Mouse (Mus musculus) frontal cortex, adult 2 months (tissue): ENCODE data around the gene Olfr724. TPM values are rescaled to one million over a fixed set of nuclear protein-coding genes. Genes with fewer than 3 reads are reported as not detected.
"Not testable (repeated sequence)": the region's sequence is repeated elsewhere in the genome, so short reads cannot be mapped to it uniquely, and the experiment has no call there.

Source experiments
- DNase-seq, 2 experiments: peaks; one replicate each; pipeline ENCODE4 v3.0.0; 2022; ENCODE audit warnings: low spot score in 1 of 2; ENCODE audit errors: extremely low spot score in 1 of 2
- polyA plus RNA-seq: library from polyadenylated mRNA; depleted of rRNA; stranded (reverse); fragments of >200 nt; gene quantifications from 2 replicates; pipeline ENCODE4 v1.2.3, GENCODE M21; 2012; rRNA removed

The Olfr724 gene
- not detected in 2 replicates for polyA plus RNA-seq

GRCm38 (mm10) chr14:49963174-49963573, at the start of gene Olfr724:
TSS of gene Olfr724 (minus strand) at chr14:49963274.
- not testable (repeated sequence) for DNase-seq

- no peak for DNase-seq
Observed at GRCm38 (mm10) chr14:49955890-49956289, 7.2 kb downstream of the Olfr724 start.

GRCm38 (mm10) chr14:49931687-49932086, 31.4 kb downstream of the Olfr724 start, which contains the start of gene Olfr723:
TSS of gene Olfr723 (minus strand) at chr14:49931787.
- DNase-seq, result not testable (repeated sequence)

Other genes with a start within 250 kb of the Olfr724 start
- gene Armh4, start 179.9 kb downstream of the Olfr724 start, polyA plus RNA-seq, result 14.9 and 16.3 TPM in 2 replicates
- gene Olfr722, start 61.3 kb downstream of the Olfr724 start, polyA plus RNA-seq, result not detected in 2 replicates
- not detected in 2 replicates for gene Olfr723, start 31.5 kb downstream of the Olfr724 start, polyA plus RNA-seq
- gene Olfr725, start 77.1 kb upstream of the Olfr724 start, polyA plus RNA-seq, result not detected in 2 replicates
- 0.06 TPM in 1 of 2 replicates, not detected in the other for gene Olfr726, start 127.7 kb upstream of the Olfr724 start, polyA plus RNA-seq
- gene Olfr727, start 159.9 kb upstream of the Olfr724 start, polyA plus RNA-seq, result 0.08 TPM in 1 of 2 replicates, not detected in the other
- gene Olfr728, start 179.4 kb upstream of the Olfr724 start, polyA plus RNA-seq, result not detected in 2 replicates
- not detected in 2 replicates for gene Olfr729, start 189.6 kb upstream of the Olfr724 start, polyA plus RNA-seq
- gene Olfr730, start 224.9 kb upstream of the Olfr724 start, polyA plus RNA-seq, result 0.02 TPM in 1 of 2 replicates, not detected in the other